Mouse (Mus musculus) CD8-positive naive resting alpha-beta T cell, adult 57 days (primary cell): ENCODE measurements around the gene Olfr739. TPM values are rescaled to one million over a fixed set of nuclear protein-coding genes. Genes with fewer than 3 reads are reported as not detected.

ENCODE experiments used
- total RNA-seq: library from RNA; stranded (reverse); gene quantifications from one replicate; pipeline ENCODE4 v1.2.4, GENCODE M21; 2023

Olfr739 gene
- not detected for total RNA-seq

DNA sequence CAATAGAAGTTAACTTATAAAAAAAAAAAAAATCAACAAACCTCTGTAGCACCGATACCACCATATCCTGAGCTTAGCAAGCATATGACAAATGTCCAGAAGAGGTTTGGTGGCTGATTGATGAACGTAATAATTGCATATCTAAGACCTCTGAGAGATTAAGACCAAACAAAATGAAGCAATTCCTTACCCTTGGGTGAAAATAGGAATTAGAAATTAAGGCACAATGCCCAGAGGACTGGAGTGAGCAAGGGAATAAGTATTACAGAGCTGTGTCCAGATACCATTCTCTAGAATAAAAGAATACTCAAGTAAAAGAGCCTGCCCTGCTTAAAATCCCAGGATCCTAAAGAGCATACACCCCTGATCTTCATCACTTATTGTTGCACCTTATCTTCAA is at the start of gene Olfr739:
Gene Olfr739, plus strand, starts transcription at position 301 of the 400 bp plus-strand sequence.

DNA sequence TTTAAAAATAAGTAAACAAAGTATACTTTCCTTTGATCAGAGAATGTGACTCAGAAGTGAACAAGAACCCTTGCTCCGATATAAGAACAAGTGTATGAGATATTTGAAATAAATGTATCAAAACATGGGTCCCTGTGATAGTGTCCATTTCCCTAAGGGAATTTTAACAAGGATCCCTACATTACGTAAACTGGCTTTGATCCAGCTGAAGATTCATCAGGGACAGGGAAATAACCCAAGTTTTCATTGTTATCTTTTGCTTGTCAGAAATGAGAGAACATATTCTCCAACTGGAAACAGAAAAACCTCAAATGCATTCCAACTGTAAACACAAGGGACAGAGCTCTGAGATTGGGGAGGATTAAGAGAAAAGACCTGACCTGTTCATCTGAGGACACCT is 37.6 kb upstream of the Olfr739 start, which contains the start of gene Olfr736:
Gene Olfr736, plus strand, starts transcription at position 301 of the 400 bp plus-strand sequence.

DNA sequence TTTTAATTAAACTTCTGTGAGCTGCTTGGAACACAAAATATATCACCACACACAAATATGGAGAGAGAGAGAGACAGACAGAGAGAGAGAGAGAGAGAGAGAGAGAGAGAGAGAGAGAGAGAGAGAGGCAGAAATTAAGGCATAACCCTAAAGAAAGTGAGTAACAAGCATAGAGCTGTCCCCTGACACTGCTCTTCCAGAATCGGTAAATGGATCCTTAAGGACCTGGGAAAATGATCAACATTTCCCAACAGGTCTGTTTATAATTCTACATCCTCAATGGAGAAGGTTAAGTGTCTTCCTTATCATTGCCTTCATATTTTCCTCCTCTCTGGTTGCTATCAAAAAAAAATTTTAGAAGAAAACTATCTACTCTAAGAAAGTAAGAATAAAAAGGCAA is 11.2 kb upstream of the Olfr739 start, which contains the start of gene Olfr738:
Gene Olfr738, plus strand, starts transcription at position 301 of the 400 bp plus-strand sequence.

DNA sequence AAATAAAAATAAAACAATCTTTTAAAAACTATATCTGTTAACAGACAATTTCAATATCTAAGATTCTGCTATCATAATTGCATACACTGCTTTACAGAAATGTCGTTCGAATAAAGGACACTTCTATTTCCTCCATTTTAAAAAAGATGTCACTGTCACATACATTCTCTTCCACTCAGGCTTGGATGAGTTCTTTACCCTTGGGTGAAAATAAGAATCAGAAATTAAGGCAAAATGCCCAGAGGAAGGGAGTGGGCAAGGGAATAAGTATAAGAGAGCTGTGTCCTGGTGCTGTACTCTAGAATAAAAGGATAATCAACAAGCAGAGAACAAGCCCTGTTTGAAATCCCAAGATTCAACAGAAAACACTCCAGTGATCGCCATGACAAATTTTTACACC is 26.8 kb downstream of the Olfr739 start, which contains the start of gene Olfr740:
Gene Olfr740, plus strand, starts transcription at position 301 of the 400 bp plus-strand sequence.

DNA sequence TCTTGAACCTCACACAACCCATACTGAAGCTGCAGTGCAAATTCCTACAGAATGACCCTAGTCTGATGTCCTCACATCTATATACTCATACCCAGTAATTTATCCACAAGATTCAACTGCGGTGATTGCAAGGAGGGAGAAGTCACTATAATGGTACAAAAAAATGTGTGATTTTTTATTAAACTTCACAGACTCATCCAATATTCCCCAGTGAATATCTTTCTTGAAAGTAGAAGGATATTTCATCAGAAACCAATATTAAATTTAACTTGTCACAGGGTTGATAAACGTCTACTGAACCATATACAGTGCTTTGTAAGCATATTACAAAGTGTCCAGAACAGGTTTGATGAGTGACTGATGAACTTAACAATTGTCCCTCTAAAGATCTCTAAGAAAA is 54.0 kb downstream of the Olfr739 start, which contains the start of gene Olfr741:
Gene Olfr741, plus strand, starts transcription at position 301 of the 400 bp plus-strand sequence.

Other genes with a start within 250 kb of the Olfr739 start
- not detected for gene Olfr730, start 230.4 kb upstream of the Olfr739 start, total RNA-seq
- gene Olfr731, start 176.8 kb upstream of the Olfr739 start, total RNA-seq = not detected
- not detected for gene Olfr732, start 134.4 kb upstream of the Olfr739 start, total RNA-seq
- not detected for gene Olfr733, start 117.1 kb upstream of the Olfr739 start, total RNA-seq
- not detected for gene Olfr734, start 91.9 kb upstream of the Olfr739 start, total RNA-seq
- not detected for gene Olfr735, start 69.8 kb upstream of the Olfr739 start, total RNA-seq
- gene Tlr11, start 60.7 kb upstream of the Olfr739 start, total RNA-seq = 0.21 TPM
- gene Olfr736, start 37.5 kb upstream of the Olfr739 start, total RNA-seq = not detected
- not detected for gene Olfr738, start 11.1 kb upstream of the Olfr739 start, total RNA-seq
- not detected for gene Olfr740, start 26.9 kb downstream of the Olfr739 start, total RNA-seq
- not detected for gene Olfr741, start 54.1 kb downstream of the Olfr739 start, total RNA-seq
- not detected for gene Olfr742, start 85.0 kb downstream of the Olfr739 start, total RNA-seq
- not detected for gene Olfr743, start 103.2 kb downstream of the Olfr739 start, total RNA-seq
- not detected for gene Olfr744, start 196.3 kb downstream of the Olfr739 start, total RNA-seq
- not detected for gene Olfr745, start 220.8 kb downstream of the Olfr739 start, total RNA-seq
- not detected for gene Olfr746, start 228.5 kb downstream of the Olfr739 start, total RNA-seq